Mouse (Mus musculus) ES-Bruce4 (cell line): ENCODE measurements around the gene Lrmda. TPM values are rescaled to one million over a fixed set of nuclear protein-coding genes. Genes with fewer than 3 reads are reported as not detected.
A peak's percentile ranks its signal among the peaks of the same experiment; 100 is the strongest.

Experiments used
- H3K27ac ChIP-seq: 2 replicates; pipeline ENCODE4 v1.5.1; 2012; ENCODE audit warnings: low read length, inconsistent platforms; ENCODE audit not compliant: insufficient read depth
- H3K27me3 ChIP-seq: 2 replicates; pipeline ENCODE4 v1.6.1; 2012; ENCODE audit warnings: mild to moderate bottlenecking, low read length, inconsistent platforms; ENCODE audit not compliant: control insufficient read depth, poor library complexity, insufficient read depth, severe bottlenecking
- H3K36me3 ChIP-seq: 2 replicates; pipeline ENCODE4 v1.6.1; 2012; ENCODE audit warnings: inconsistent platforms, mild to moderate bottlenecking, low read length, moderate library complexity; ENCODE audit not compliant: control insufficient read depth, poor library complexity, insufficient read depth, severe bottlenecking
- H3K4me1 ChIP-seq: one replicate; pipeline ENCODE4 v1.8.1; 2011; ENCODE audit warnings: low read length; ENCODE audit not compliant: control insufficient read depth, insufficient read depth
- H3K4me3 ChIP-seq: 2 replicates; pipeline ENCODE4 v1.5.1; 2011; ENCODE audit warnings: low read depth, mild to moderate bottlenecking, low read length
- H3K9ac ChIP-seq: 2 replicates; pipeline ENCODE4 v1.6.1; 2012; ENCODE audit warnings: low read depth, mild to moderate bottlenecking, inconsistent platforms; ENCODE audit not compliant: poor library complexity, severe bottlenecking
- H3K9me3 ChIP-seq: replicated peaks from 2 replicates; pipeline ENCODE4 v1.6.1; 2012; ENCODE audit warnings: mild to moderate bottlenecking, low read length, inconsistent platforms; ENCODE audit not compliant: control insufficient read depth, poor library complexity, insufficient read depth, severe bottlenecking
- CTCF ChIP-seq: IDR thresholded peaks from one replicate; pipeline ENCODE4 v1.8.1; 2011; ENCODE audit warnings: low read depth, low read length
- EP300 ChIP-seq: IDR thresholded peaks from 2 replicates; pipeline ENCODE4 v1.6.1; 2011; ENCODE audit warnings: low read depth, low read length; ENCODE audit not compliant: insufficient read depth
- POLR2A ChIP-seq: IDR thresholded peaks from one replicate; pipeline ENCODE4 v1.8.1; 2011; ENCODE audit warnings: low read length; ENCODE audit not compliant: insufficient read depth
- polyA plus RNA-seq: library from polyadenylated mRNA; stranded (reverse); fragments of >200 nt; gene quantifications from 2 replicates; pipeline ENCODE4 v1.2.4, GENCODE M21; 2011; ENCODE audit warnings: low read depth; ENCODE audit not compliant: missing spikeins, insufficient read depth, insufficient read length

Lrmda gene
- polyA plus RNA-seq, 1 experiment, result not detected

DNA sequence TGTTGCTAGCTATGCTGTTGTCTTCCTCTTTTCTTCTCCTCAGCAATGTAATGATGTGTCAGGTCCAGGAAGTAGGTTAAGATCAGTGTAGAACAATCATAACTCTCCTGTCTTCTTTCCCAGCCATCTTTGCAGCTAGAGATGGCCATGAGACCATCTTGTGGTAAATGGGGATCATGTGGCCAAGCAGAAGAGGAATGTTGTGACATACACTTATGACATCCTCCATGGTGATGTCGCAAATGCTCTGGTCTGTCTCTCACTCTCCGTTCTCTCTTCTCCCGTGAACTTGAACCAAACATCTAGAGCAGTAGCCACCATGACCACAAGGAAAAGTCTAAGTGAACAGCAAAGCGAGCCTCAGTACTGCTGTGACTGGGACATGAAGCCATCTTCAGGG, 19.9 kb upstream of the Lrmda start:
- Histone ChIP-seq H3K36me3 (no peaks in the 10 kb centered on the region), H3K27me3 (peaks cover 10% of the 10 kb centered on the region)
- no peak for TF ChIP-seq EP300
- no peak for TF ChIP-seq CTCF
- no peak for TF ChIP-seq POLR2A

GRCm38 (mm10) chr14:22003231-22003630, 16.3 kb upstream of the Lrmda start:
- peaks cover 3% of the 10 kb centered on the region for H3K27me3 ChIP-seq
- TF ChIP-seq POLR2A (no peak), EP300 (no peak), CTCF (no peak)
- H3K36me3 ChIP-seq, result no peaks in the 10 kb centered on the region
- no peak overlapping the region for H3K4me3 ChIP-seq
- H3K4me1 ChIP-seq, result no peaks in the 10 kb centered on the region
- no peaks in the 10 kb centered on the region for H3K9me3 ChIP-seq
- no peak overlapping the region for H3K9ac ChIP-seq
- no peak overlapping the region for H3K27ac ChIP-seq

More for the DNA sequence above, 19.9 kb upstream of the Lrmda start:
- Histone ChIP-seq H3K9ac (no peak overlapping the region), H3K9me3 (no peaks in the 10 kb centered on the region), H3K4me3 (no peak overlapping the region), H3K4me1 (no peaks in the 10 kb centered on the region), H3K27ac (no peak overlapping the region)

DNA sequence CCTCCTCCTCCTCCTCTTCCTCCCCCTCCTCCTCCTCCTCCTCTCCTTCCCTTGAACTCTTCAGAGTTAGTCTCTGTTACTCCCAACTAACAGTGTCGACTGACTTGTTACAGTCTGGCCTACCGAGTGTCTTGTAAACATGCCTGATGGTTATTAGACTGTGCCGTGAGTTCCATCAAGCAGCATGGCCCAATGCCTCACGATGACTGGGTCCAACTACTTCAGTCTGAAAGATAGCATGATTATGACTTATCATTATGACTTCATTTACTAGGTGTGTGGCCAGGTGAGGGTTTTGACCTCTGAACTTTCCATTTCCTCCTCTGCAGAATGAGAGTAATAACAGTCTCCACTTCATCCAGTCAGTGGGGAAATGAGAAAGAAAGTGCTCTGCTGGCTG, 15.9 kb upstream of the Lrmda start:
- Histone ChIP-seq H3K4me3 (no peak overlapping the region), H3K27me3 (peaks cover 3% of the 10 kb centered on the region), H3K36me3 (no peaks in the 10 kb centered on the region), H3K4me1 (no peaks in the 10 kb centered on the region), H3K9me3 (no peaks in the 10 kb centered on the region), H3K27ac (no peak overlapping the region), H3K9ac (no peak overlapping the region)
- TF ChIP-seq CTCF (no peak), POLR2A (no peak), EP300 (no peak)

- no peak overlapping the region for H3K4me3 ChIP-seq
- H3K27ac ChIP-seq, result no peak overlapping the region
- no peaks in the 10 kb centered on the region for H3K4me1 ChIP-seq
- no peak overlapping the region for H3K9ac ChIP-seq
- no peaks in the 10 kb centered on the region for H3K36me3 ChIP-seq
- peaks cover 3% of the 10 kb centered on the region for H3K27me3 ChIP-seq
- H3K9me3 ChIP-seq, result no peaks in the 10 kb centered on the region
- TF ChIP-seq EP300 (0 out of 2 replicates have a peak, but pooled peaks have one; percentile 18), POLR2A (no peak)
Measured at GRCm38 (mm10) chr14:22004943-22005342, 14.6 kb upstream of the Lrmda start.

GRCm38 (mm10) chr14:22007006-22007405, 12.5 kb upstream of the Lrmda start:
- Histone ChIP-seq H3K4me3 (no peak overlapping the region), H3K9me3 (no peaks in the 10 kb centered on the region), H3K27me3 (peaks cover 3% of the 10 kb centered on the region), H3K27ac (no peak overlapping the region), H3K9ac (no peak overlapping the region), H3K36me3 (no peaks in the 10 kb centered on the region), H3K4me1 (no peaks in the 10 kb centered on the region)
- TF ChIP-seq POLR2A (no peak), EP300 (no peak), CTCF (no peak)

DNA sequence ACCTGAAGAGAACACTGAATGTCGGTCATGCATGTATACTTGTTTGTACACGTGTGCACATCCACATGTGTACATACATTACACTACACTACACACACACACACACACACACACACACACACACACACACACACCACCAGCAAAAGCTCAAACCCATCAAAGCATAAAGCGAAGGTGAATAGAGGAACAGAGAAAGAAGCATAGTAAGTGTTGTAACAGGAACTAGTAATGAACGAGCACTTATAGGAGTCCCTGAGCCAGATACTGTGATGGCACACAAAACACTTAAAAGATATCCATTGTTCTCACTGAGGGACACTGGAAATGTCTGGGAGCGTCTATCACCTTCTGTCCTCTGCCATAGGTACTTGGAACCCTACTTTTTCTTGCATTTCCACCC, 5.2 kb upstream of the Lrmda start:
- H3K9me3 ChIP-seq, result no peaks in the 10 kb centered on the region
- H3K4me3 ChIP-seq, result no peak overlapping the region
- no peak overlapping the region for H3K27ac ChIP-seq
- TF ChIP-seq CTCF (no peak), EP300 (no peak), POLR2A (no peak)
- no peak overlapping the region for H3K9ac ChIP-seq
- H3K27me3 ChIP-seq, result no peaks in the 10 kb centered on the region
- no peaks in the 10 kb centered on the region for H3K36me3 ChIP-seq
- no peaks in the 10 kb centered on the region for H3K4me1 ChIP-seq
